Mouse (Mus musculus) olfactory bulb, adult 2 months (tissue): ENCODE measurements around the gene Stpg3.

Experiments
- CTCF ChIP-seq: fragments of 200-500 bp; IDR thresholded peaks from 2 replicates; pipeline ENCODE4 v1.5.1; 2012; ENCODE audit warnings: low read depth, mild to moderate bottlenecking, low read length, moderate library complexity; ENCODE audit not compliant: insufficient read depth
- POLR2A ChIP-seq: fragments of 200-500 bp; IDR thresholded peaks from 2 replicates; pipeline ENCODE4 v1.6.1; 2012; ENCODE audit warnings: mild to moderate bottlenecking, low read depth, low read length, moderate library complexity; ENCODE audit not compliant: insufficient read depth

DNA sequence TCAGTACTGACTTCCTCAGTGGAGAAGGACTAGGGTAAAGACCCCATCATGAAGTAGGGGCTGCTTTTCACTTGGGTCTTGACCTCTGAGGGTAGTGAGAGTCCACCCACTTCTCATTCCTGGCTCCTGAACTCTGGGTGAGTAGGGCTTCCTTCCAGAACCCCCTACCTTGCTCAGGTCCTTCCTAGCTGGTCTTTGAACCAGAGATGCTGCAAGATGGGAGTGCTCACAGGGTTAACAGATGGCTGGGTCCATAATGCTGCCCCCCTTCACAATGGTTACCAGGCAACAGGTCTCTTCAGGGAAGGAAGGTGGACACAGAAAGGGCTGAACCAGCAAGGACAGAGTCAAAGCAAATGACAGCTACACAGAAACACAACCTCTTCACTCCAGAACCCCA, 4.0 kb upstream of the Stpg3 start, which contains the start of gene Fam166a:
- no peak for TF ChIP-seq CTCF
- no peak for TF ChIP-seq POLR2A
